Mouse (Mus musculus): Measurements from ENCODE around the gene Crkl.

- TF ChIP-seq POLR2A (IDR thresholded peaks at IDR 0.05; ENCODE audit: low read depth, low read length) (no peak), CTCF (IDR thresholded peaks at IDR 0.05; ENCODE audit: borderline replicate concordance, insufficient read depth, low read length) (no peak)
These were observed 58.4 kb downstream of the Crkl start for GRCm38 (mm10) chr16:17510143-17510542.

All from embryonic fibroblast, embryonic 13.5 days (primary cell).